Mouse (Mus musculus) kidney, adult 2 months (tissue): Measurements from ENCODE around the gene Rad54l2.

Source experiments
- CTCF ChIP-seq: fragments of 200-500 bp; conservative IDR thresholded peaks from 2 replicates; pipeline ENCODE4 v1.5.1; 2011; ENCODE audit warnings: low read depth, mild to moderate bottlenecking, control low read depth, low read length, moderate library complexity, mixed read lengths; ENCODE audit not compliant: insufficient read depth, insufficient read length
- POLR2A ChIP-seq: fragments of 200-500 bp; IDR thresholded peaks from one replicate; pipeline ENCODE4 v1.6.1; 2011; ENCODE audit warnings: low read depth, low read length, control low read depth

- TF ChIP-seq CTCF (no peak), POLR2A (no peak)
Measured at GRCm38 (mm10) chr9:106752135-106752534, 36.9 kb downstream of the Rad54l2 start.
